Mouse (Mus musculus): ENCODE measurements around the gene Apopt1.

- no peak for TF ChIP-seq POLR2A (IDR thresholded peaks at IDR 0.05; ENCODE audit: low read depth, low read length)
- TF ChIP-seq CTCF (IDR thresholded peaks at IDR 0.05; ENCODE audit: borderline replicate concordance, insufficient read depth, low read length), result no peak
These were observed 46.7 kb upstream of the Apopt1 start for GRCm38 (mm10) chr12:111666380-111666779.
